Mouse (Mus musculus): ENCODE measurements around the gene Vmn1r94.
"Not testable (repeated sequence)": the region's sequence is repeated elsewhere in the genome, so short reads cannot be mapped to it uniquely, and the experiment has no call there.

Vmn1r94 gene

DNA sequence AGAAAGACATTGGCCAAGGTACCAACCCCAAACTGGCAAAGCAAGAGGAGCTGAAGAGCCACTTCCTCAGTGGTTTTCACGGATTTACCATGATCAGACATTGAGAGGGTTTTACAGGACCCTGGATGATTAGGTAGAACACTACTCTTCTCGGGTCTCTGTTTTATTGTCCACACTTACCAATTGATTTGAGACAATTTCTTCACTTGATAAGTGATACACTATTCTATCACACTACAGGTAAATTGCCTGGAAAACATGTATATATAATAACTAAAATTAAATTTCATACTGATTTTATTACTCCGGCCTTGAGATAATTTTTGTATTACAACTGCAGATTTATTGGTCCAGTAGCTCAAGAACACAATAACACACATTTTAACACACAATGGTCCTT is at the start of gene Vmn1r94:
Gene Vmn1r94 (minus strand): TSS at position 101 of the 400 bp plus-strand sequence.
- not testable (repeated sequence) for DNase-seq

DNA sequence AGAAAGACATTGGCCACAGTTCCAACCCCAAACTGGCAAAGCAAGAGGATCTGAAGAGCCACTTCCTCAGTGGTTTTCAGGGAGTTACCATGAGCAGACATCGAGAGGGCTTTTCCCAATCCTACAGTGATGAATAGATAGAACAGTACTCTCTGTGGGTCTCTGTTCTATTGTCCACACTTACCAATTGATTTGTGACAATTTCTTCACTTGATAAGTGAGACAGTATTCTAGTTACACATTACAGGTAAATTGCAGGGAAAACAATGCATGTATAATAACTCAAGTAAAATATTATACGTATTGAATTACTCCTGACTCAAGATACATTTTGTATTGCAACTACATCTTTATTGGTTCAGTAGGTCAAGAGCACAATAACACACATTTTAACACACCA is 37.3 kb upstream of the Vmn1r94 start, which contains the start of gene Gm6164:
Gene Gm6164 (minus strand): TSS at position 101 of the 400 bp plus-strand sequence.
- not testable (repeated sequence) for DNase-seq

DNA sequence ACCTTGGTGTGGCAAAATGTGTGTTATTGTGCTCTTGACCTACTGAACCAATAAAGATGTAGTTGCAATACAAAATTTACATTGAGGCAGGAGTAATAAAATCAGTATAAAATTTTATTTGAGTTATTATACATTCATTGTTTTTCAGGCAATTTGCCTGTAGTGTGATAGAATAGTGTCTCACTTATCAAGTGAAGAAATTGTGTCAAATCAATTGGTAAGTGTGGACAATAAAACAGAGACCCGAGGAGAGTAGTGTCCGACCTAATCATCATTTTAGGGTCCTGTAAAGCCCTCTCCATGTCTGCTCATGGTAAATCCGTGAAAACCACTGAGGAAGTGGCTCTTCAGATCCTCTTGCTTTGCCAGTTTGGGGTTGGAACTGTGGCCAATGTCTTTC is 25.2 kb upstream of the Vmn1r94 start, which contains the start of gene Vmn1r95:
Gene Vmn1r95 (plus strand): TSS at position 301 of the 400 bp plus-strand sequence.
- not testable (repeated sequence) for DNase-seq

DNA sequence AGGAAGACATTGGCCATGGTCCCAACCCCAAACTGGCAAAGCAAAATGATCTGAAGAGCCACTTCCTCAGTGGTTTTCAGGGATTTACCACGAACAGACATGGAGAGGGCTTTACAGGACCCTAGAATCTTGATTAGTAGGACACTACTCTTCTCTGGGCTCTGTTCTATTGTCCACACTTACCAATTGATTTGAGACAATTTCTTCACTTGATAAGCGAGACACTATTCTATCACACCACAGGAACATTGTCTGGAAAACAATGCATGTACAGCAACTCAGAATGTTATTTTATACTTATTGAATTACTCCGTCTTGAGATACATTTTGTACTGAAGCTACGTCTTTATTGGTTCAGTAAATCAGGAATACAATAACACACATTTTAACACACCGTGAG is 29.2 kb downstream of the Vmn1r94 start, which contains the start of gene Vmn1r93:
Gene Vmn1r93 (minus strand): TSS at position 101 of the 400 bp plus-strand sequence.
- not testable (repeated sequence) for DNase-seq

DNA sequence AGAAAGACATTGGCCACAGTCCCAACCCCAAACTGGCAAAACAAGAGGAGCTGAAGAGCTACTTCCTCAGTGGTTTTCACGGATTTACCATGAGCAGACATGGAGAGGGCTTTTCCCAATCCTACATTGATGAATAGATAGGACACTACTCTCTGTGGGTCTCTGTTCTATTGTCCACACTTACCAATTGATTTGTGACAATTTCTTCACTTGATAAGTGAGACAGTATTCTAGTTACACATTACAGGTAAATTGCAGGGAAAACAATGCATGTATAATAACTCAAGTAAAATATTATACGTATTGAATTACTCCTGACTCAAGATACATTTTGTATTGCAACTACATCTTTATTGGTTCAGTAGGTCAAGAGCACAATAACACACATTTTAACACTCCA is 45.7 kb downstream of the Vmn1r94 start, which contains the start of gene Gm16442:
Gene Gm16442 (minus strand): TSS at position 101 of the 400 bp plus-strand sequence.
- not testable (repeated sequence) for DNase-seq

Data from layer of hippocampus, adult 9-11 months (tissue).